Mouse (Mus musculus): ENCODE data around the gene Scn3b. TPM values are rescaled to one million over a fixed set of nuclear protein-coding genes. Genes with fewer than 3 reads are reported as not detected.

Scn3b gene
- polyA plus RNA-seq, 1 experiment, result 0.38 TPM

DNA sequence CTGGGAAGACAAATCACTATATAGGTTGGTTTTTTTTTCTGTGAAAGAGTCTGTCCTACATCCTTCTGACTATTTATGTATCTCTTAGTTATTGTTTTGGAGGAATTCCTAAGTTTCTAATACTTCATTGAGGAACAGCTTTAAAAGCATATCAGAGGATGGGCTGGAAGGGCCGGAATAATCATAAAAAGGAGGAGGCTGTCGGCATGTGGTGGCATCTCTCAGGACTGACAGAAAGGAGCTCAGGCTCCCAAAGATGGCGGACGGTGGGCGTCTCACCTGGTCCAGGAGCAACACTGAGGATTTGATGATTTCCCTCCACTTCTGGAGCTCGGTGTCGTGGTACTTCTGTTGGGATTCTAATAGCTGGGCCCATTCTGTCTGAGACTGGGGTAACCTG lies 30.3 kb downstream of the Scn3b start:
- Histone ChIP-seq H3K36me3 (ENCODE audit: control insufficient read depth, insufficient read depth, low read length) (no peaks in the 10 kb centered on the region; the same call in 1 of the 2 replicates), H3K4me3 (ENCODE audit: insufficient read depth, low read depth, low read length) (no peak overlapping the region), H3K27me3 (replicated peaks; ENCODE audit: control insufficient read depth, insufficient read depth, low read length) (no peaks in the 10 kb centered on the region), H3K27ac (ENCODE audit: insufficient read depth, low read depth, low read length) (no peak overlapping the region), H3K4me1 (ENCODE audit: control insufficient read depth, insufficient read depth, low read length) (no peaks in the 10 kb centered on the region)
- 96% methylated on average over 7 of the region's 7 CpGs for WGBS
- TF ChIP-seq CTCF (conservative IDR thresholded peaks at IDR 0.05; ENCODE audit: insufficient read depth, insufficient read length, low read depth, low read length) (no peak), POLR2A (IDR thresholded peaks at IDR 0.05; ENCODE audit: low read depth, low read length) (no peak)
- no peak for DNase-seq

DNA sequence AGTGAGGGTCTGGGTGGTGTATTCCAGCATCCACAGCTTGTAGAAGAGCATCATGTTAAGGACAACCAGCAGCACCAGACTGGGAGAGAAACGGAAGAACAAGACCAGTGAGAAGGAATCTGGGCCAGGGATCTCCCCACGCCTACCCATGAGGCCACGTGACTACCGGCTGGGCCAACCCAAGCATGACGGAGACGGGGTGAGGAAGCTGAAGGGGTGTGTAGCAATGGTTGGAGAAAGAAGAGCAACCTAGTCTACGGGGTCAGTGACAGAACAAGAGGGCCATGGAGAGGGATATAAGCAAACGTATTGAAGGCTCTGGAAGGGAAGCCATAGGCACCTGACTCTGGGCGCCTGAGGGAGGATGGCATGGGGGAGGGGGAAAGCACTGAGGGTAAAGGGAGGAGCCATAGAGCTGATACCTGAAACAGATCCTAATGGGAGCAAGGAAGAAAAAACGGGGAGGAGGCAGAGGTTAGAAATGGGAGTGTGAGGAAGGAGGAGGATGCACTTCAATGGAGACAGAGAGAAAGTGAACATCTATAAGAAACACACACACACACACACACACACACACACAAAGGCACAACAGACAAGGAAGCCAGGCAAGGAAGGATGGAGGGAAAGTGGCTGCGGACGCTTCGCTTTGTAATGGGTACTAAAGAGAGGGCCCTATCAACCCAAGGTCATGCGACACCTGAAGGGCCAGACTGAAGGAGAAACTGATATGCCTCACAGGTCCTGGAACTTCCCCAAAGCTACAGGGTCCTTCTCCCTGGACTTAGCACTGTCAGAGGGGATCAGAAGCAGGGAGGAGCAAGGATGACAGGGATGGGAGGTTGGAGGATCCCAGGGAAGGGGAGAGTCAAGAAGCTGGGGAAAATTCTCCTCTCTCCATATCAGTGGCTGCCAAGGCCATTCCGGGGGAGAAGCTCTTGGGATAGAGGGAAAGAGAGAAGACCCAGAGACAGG lies 31.3 kb downstream of the Scn3b start:
- H3K4me1 ChIP-seq (ENCODE audit: control insufficient read depth, insufficient read depth, low read length), result no peaks in the 10 kb centered on the region
- WGBS, result 62% methylated on average over 15 of the region's 15 CpGs
- peak; percentile 45 for DNase-seq
- no peak overlapping the region for H3K27ac ChIP-seq (ENCODE audit: insufficient read depth, low read depth, low read length)
- TF ChIP-seq CTCF (conservative IDR thresholded peaks at IDR 0.05; ENCODE audit: insufficient read depth, insufficient read length, low read depth, low read length) (no peak), POLR2A (IDR thresholded peaks at IDR 0.05; ENCODE audit: low read depth, low read length) (no peak)
- no peaks in the 10 kb centered on the region for H3K27me3 ChIP-seq (replicated peaks; ENCODE audit: control insufficient read depth, insufficient read depth, low read length)
- no peak overlapping the region for H3K4me3 ChIP-seq (ENCODE audit: insufficient read depth, low read depth, low read length)
- H3K36me3 ChIP-seq (ENCODE audit: control insufficient read depth, insufficient read depth, low read length), result no peaks in the 10 kb centered on the region; the same call in 1 of the 2 replicates

DNA sequence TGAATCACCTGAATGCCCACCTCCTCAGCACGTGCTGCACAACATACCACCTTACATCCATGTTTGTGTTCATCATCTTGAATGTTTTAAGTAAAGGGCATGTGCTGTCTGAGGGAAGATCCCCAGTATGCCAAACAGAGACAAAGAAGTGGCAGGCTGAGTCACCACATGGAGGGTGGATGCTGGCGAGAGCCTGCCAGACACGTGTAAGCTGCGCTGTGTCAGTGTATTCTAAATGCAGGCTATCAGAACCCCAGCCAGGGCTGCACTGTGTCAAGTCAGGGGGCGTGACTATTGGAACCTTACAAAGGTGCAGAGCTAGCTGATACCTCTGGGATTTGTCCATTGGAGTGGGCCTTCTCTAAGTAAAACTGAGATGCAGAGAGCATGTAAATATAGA lies 32.5 kb downstream of the Scn3b start:
- TF ChIP-seq POLR2A (IDR thresholded peaks at IDR 0.05; ENCODE audit: low read depth, low read length) (no peak), CTCF (conservative IDR thresholded peaks at IDR 0.05; ENCODE audit: insufficient read depth, insufficient read length, low read depth, low read length) (no peak)
- Histone ChIP-seq H3K27ac (ENCODE audit: insufficient read depth, low read depth, low read length) (no peak overlapping the region), H3K27me3 (replicated peaks; ENCODE audit: control insufficient read depth, insufficient read depth, low read length) (no peaks in the 10 kb centered on the region), H3K4me3 (ENCODE audit: insufficient read depth, low read depth, low read length) (no peak overlapping the region), H3K36me3 (ENCODE audit: control insufficient read depth, insufficient read depth, low read length) (no peaks in the 10 kb centered on the region; the same call in 1 of the 2 replicates), H3K4me1 (ENCODE audit: control insufficient read depth, insufficient read depth, low read length) (no peaks in the 10 kb centered on the region)
- 85% methylated on average over 5 of the region's 5 CpGs for WGBS
- no peak for DNase-seq

DNA sequence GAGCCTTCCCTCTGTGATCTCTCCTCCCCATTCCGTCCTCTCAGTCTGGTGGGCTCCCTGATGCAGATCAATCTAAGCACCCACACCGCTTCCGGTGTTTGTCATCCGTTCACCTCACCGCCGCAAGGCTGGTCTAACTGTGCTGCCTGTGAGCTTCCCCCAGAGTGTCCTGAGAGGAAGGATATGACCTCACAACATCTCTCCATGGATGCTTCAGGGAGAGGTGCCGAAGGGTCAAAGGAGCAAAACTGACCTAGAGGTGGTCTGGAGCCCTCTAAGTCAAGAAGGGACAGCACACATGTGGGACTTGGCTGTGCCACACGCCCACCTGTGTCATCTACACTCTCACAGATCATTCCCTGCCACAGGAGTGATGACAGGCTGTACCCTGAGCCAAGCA lies 33.4 kb downstream of the Scn3b start:
- H3K36me3 ChIP-seq (ENCODE audit: control insufficient read depth, insufficient read depth, low read length), result no peaks in the 10 kb centered on the region; the same call in 1 of the 2 replicates
- no peaks in the 10 kb centered on the region for H3K27me3 ChIP-seq (replicated peaks; ENCODE audit: control insufficient read depth, insufficient read depth, low read length)
- no peak overlapping the region for H3K4me3 ChIP-seq (ENCODE audit: insufficient read depth, low read depth, low read length)
- TF ChIP-seq POLR2A (IDR thresholded peaks at IDR 0.05; ENCODE audit: low read depth, low read length) (no peak), CTCF (conservative IDR thresholded peaks at IDR 0.05; ENCODE audit: insufficient read depth, insufficient read length, low read depth, low read length) (no peak)
- H3K4me1 ChIP-seq (ENCODE audit: control insufficient read depth, insufficient read depth, low read length), result no peaks in the 10 kb centered on the region
- DNase-seq, result no peak
- no peak overlapping the region for H3K27ac ChIP-seq (ENCODE audit: insufficient read depth, low read depth, low read length)
- 81% methylated on average over 8 of the region's 8 CpGs for WGBS

DNA sequence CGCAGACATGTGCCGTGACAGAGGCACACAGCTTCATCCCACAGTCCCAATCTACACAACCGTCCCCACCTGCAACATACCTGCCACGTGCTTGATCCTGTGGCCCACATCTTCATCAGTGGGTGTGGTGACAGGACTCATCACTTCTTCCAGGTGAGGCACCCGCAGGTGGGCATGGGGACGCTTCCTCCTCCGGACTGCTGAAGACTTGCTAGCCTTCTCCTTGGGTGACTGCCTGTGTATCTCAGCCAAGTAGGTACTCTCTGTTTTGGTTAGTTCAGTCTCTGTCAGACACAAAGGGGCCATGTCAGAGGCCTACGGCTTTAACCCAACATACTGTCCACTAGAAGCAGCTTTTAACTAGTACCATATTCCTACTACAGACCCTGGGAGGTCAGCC lies 35.2 kb downstream of the Scn3b start:
- Histone ChIP-seq H3K36me3 (ENCODE audit: control insufficient read depth, insufficient read depth, low read length) (no peaks in the 10 kb centered on the region; the same call in 1 of the 2 replicates), H3K4me1 (ENCODE audit: control insufficient read depth, insufficient read depth, low read length) (no peaks in the 10 kb centered on the region), H3K27me3 (replicated peaks; ENCODE audit: control insufficient read depth, insufficient read depth, low read length) (no peaks in the 10 kb centered on the region), H3K27ac (ENCODE audit: insufficient read depth, low read depth, low read length) (no peak overlapping the region), H3K4me3 (ENCODE audit: insufficient read depth, low read depth, low read length) (no peak overlapping the region)
- 92% methylated on average over 8 of the region's 8 CpGs for WGBS
- TF ChIP-seq POLR2A (IDR thresholded peaks at IDR 0.05; ENCODE audit: low read depth, low read length) (no peak), CTCF (conservative IDR thresholded peaks at IDR 0.05; ENCODE audit: insufficient read depth, insufficient read length, low read depth, low read length) (no peak)
- no peak for DNase-seq

DNA sequence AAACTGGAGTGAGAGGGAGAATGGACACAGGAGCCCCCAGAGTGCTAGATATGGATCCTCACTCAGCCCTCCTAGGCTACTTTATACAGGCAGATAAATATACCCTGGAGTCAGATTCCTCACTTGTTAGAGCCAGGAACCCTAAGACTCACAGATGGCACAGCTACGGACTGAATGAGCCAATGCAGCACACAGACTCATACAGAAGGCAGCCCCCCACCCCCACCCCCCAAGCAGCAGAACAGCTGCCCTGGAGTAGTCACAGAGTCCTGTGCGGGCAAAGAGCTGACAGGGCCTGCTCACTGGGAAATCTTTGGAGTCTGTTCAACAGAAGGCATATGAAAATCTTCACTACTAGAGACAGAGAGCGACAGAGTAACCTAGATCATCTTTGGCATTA lies 38.3 kb downstream of the Scn3b start:
- no peak overlapping the region for H3K4me3 ChIP-seq (ENCODE audit: insufficient read depth, low read depth, low read length)
- no peak overlapping the region for H3K27ac ChIP-seq (ENCODE audit: insufficient read depth, low read depth, low read length)
- H3K36me3 ChIP-seq (ENCODE audit: control insufficient read depth, insufficient read depth, low read length), result no peaks in the 10 kb centered on the region; the same call in none of the 2 replicates
- H3K4me1 ChIP-seq (ENCODE audit: control insufficient read depth, insufficient read depth, low read length), result no peaks in the 10 kb centered on the region
- DNase-seq, result no peak
- WGBS, result 96% methylated on average over 3 of the region's 3 CpGs
- no peaks in the 10 kb centered on the region for H3K27me3 ChIP-seq (replicated peaks; ENCODE audit: control insufficient read depth, insufficient read depth, low read length)
- no peak for TF ChIP-seq CTCF (conservative IDR thresholded peaks at IDR 0.05; ENCODE audit: insufficient read depth, insufficient read length, low read depth, low read length)
- TF ChIP-seq POLR2A (IDR thresholded peaks at IDR 0.05; ENCODE audit: low read depth, low read length), result no peak

DNA sequence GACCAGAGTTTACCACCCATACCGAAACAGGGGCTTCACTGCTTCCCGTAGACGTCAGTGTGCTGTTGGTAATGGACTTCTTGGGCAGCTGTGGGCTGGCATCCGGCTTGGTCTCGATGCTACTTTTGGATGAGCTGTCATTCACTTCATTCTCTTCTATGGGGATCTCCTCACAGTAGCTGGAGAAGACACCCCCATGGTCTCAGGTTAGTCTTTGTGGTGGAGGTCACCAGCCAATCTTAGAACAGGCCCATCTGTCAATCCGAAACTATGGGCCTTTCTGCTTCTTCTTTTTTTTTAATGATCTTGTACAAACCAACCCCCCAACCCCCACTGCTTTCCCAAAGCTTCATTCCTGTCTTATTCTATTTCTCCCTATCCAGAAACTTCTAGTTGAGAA lies 40.9 kb downstream of the Scn3b start:
- 92% methylated on average over 6 of the region's 6 CpGs for WGBS
- Histone ChIP-seq H3K36me3 (ENCODE audit: control insufficient read depth, insufficient read depth, low read length) (no peaks in the 10 kb centered on the region; the same call in none of the 2 replicates), H3K4me3 (ENCODE audit: insufficient read depth, low read depth, low read length) (no peak overlapping the region), H3K27ac (ENCODE audit: insufficient read depth, low read depth, low read length) (no peak overlapping the region), H3K4me1 (ENCODE audit: control insufficient read depth, insufficient read depth, low read length) (no peaks in the 10 kb centered on the region), H3K27me3 (replicated peaks; ENCODE audit: control insufficient read depth, insufficient read depth, low read length) (no peaks in the 10 kb centered on the region)
- TF ChIP-seq POLR2A (IDR thresholded peaks at IDR 0.05; ENCODE audit: low read depth, low read length) (no peak), CTCF (conservative IDR thresholded peaks at IDR 0.05; ENCODE audit: insufficient read depth, insufficient read length, low read depth, low read length) (no peak)
- DNase-seq, result no peak

All from kidney, adult 2 months (tissue).